Mouse (Mus musculus) hindbrain, embryonic 13.5 days (tissue): ENCODE measurements at regions not wholly inside any gene's neighbourhood (a gene's known extent, or its start where the extent isn't known, plus 50 kb on each side); places are given as distances from the start of the nearest gene placed in this dataset.
A peak's percentile ranks its signal among the peaks of the same experiment; 100 is the strongest.

Experiments
- ATAC-seq: fragments of 200-750 bp; cut with Nextera tagmentation; 2 replicates; pipeline ENCODE4 v1.8.0; 2017; ENCODE audit warnings: moderate TSS enrichment; ENCODE audit not compliant: low FRiP score
- H3K27ac ChIP-seq: fragments of 300-500 bp; sonication (generic); 2 replicates; pipeline ENCODE4 v1.5.1; 2015; ENCODE audit warnings: inconsistent platforms, mild to moderate bottlenecking, moderate library complexity
- H3K27me3 ChIP-seq: fragments of 300-500 bp; sonication (generic); 2 replicates; pipeline ENCODE4 v1.6.1; 2015; ENCODE audit warnings: mild to moderate bottlenecking, inconsistent platforms
- H3K36me3 ChIP-seq: fragments of 300-500 bp; sonication (generic); 2 replicates; pipeline ENCODE4 v1.6.1; 2015; ENCODE audit warnings: mild to moderate bottlenecking, inconsistent platforms
- H3K4me1 ChIP-seq: fragments of 300-500 bp; sonication (generic); replicated peaks from 2 replicates; pipeline ENCODE4 v1.6.1; 2015; ENCODE audit warnings: inconsistent platforms
- H3K4me2 ChIP-seq: fragments of 300-500 bp; sonication (generic); 2 replicates; pipeline ENCODE4 v1.6.1; 2015; ENCODE audit warnings: inconsistent platforms, mild to moderate bottlenecking, moderate library complexity
- H3K4me3 ChIP-seq: fragments of 300-500 bp; sonication (generic); 2 replicates; pipeline ENCODE4 v1.5.1; 2015; ENCODE audit warnings: mild to moderate bottlenecking, inconsistent platforms
- H3K9ac ChIP-seq: fragments of 300-500 bp; sonication (generic); 2 replicates; pipeline ENCODE4 v1.6.1; 2015; ENCODE audit warnings: mild to moderate bottlenecking, inconsistent platforms
- H3K9me3 ChIP-seq: fragments of 300-500 bp; sonication (generic); 2 replicates; pipeline ENCODE4 v1.6.1; 2016; ENCODE audit warnings: inconsistent platforms
- WGBS: fragments of 180-500 bp; shearing (Covaris S2); methylation state at CpG from one replicate; pipeline ENCODE4 v1.1.7; 2015; 5-methylcytosine and 5-hydroxymethylcytosine counted together

- no peak overlapping the region for H3K4me2 ChIP-seq
- H3K9me3 ChIP-seq, result no peaks in the 10 kb centered on the region
- no peaks in the 10 kb centered on the region for H3K36me3 ChIP-seq
- H3K4me3 ChIP-seq, result no peak overlapping the region
- H3K9ac ChIP-seq, result no peak overlapping the region
- H3K4me1 ChIP-seq, result peaks cover 18% of the 10 kb centered on the region
- H3K27ac ChIP-seq, result no peak overlapping the region
- H3K27me3 ChIP-seq, result peaks cover 3% of the 10 kb centered on the region; the same call in 1 of the 2 replicates
- no peak for ATAC-seq
- WGBS, result 30% methylated on average over 2 of the region's 2 CpGs
Measured at GRCm38 (mm10) chr10:111072554-111072909, 62.6 kb upstream of the Zdhhc17 start.

GRCm38 (mm10) chr10:111071805-111072553 lies 62.0 kb upstream of the Zdhhc17 start:
- 0 out of 2 replicates have a peak overlapping the region, but pooled peaks have one; percentile 15 for H3K4me2 ChIP-seq
- ATAC-seq, result peak; percentile 84
- no peaks in the 10 kb centered on the region for H3K36me3 ChIP-seq

GRCm38 (mm10) chr10:111066146-111066545 lies 56.2 kb upstream of the Zdhhc17 start:
- Histone ChIP-seq H3K27me3 (no peaks in the 10 kb centered on the region), H3K9me3 (no peaks in the 10 kb centered on the region), H3K9ac (no peak overlapping the region), H3K36me3 (no peaks in the 10 kb centered on the region), H3K4me1 (no peaks in the 10 kb centered on the region), H3K4me2 (no peak overlapping the region), H3K27ac (no peak overlapping the region), H3K4me3 (no peak overlapping the region)
- 90% methylated on average over 11 of the region's 11 CpGs for WGBS
- ATAC-seq, result no peak

More at GRCm38 (mm10) chr10:111071805-111072553, 62.0 kb upstream of the Zdhhc17 start:
- H3K27ac ChIP-seq, result peak overlapping the region; percentile 35; the same call in 1 of the 2 replicates
- H3K4me1 ChIP-seq, result peaks cover 18% of the 10 kb centered on the region
- WGBS, result 11% methylated on average over 8 of the region's 11 CpGs
- no peak overlapping the region for H3K9ac ChIP-seq
- no peak overlapping the region for H3K4me3 ChIP-seq
- H3K27me3 ChIP-seq, result peaks cover 3% of the 10 kb centered on the region; the same call in 1 of the 2 replicates
- no peaks in the 10 kb centered on the region for H3K9me3 ChIP-seq

GRCm38 (mm10) chr10:111060626-111061025 lies 50.7 kb upstream of the Zdhhc17 start:
- H3K4me3 ChIP-seq, result no peak overlapping the region
- 0 out of 2 replicates have a peak, but pooled peaks cover 5% of the 10 kb centered on the region for H3K4me1 ChIP-seq
- no peak overlapping the region for H3K4me2 ChIP-seq
- H3K27ac ChIP-seq, result no peak overlapping the region
- no peak overlapping the region for H3K9ac ChIP-seq
- no peaks in the 10 kb centered on the region for H3K27me3 ChIP-seq
- no peaks in the 10 kb centered on the region for H3K9me3 ChIP-seq
- WGBS, result 90% methylated on average over 8 of the region's 8 CpGs
- no peaks in the 10 kb centered on the region for H3K36me3 ChIP-seq
- no peak for ATAC-seq
